Mouse (Mus musculus) myocyte (in vitro differentiated cells): ENCODE data around the gene Myh7. TPM values are rescaled to one million over a fixed set of nuclear protein-coding genes. Genes with fewer than 3 reads are reported as not detected.

Source experiments
- H3K27me3 ChIP-seq: one replicate; pipeline ENCODE4 v1.6.1; 2011; ENCODE audit not compliant: control insufficient read depth, insufficient read depth, insufficient read length
- H3K36me3 ChIP-seq: one replicate; pipeline ENCODE4 v1.6.1; 2011; ENCODE audit not compliant: control insufficient read depth, insufficient read depth
- H3K4me2 ChIP-seq: one replicate; pipeline ENCODE4 v1.6.1; 2011; ENCODE audit warnings: low read depth, control low read depth
- H3K4me3 ChIP-seq: one replicate; pipeline ENCODE4 v1.5.1; 2011; ENCODE audit warnings: mild to moderate bottlenecking, control low read depth, moderate library complexity
- H3K79me2 ChIP-seq: one replicate; pipeline ENCODE4 v1.6.1; 2011; ENCODE audit not compliant: control insufficient read depth, insufficient read depth
- H3ac ChIP-seq: one replicate; pipeline ENCODE4 v1.6.1; 2011; ENCODE audit not compliant: control insufficient read depth, insufficient read length
- CEBPB ChIP-seq: IDR thresholded peaks from 2 replicates; pipeline ENCODE4 v1.6.1; 2011; ENCODE audit warnings: mild to moderate bottlenecking, moderate library complexity; ENCODE audit not compliant: poor library complexity, insufficient read depth, severe bottlenecking
- E2F4 ChIP-seq: IDR thresholded peaks from one replicate; pipeline ENCODE4 v1.6.1; 2011; ENCODE audit warnings: mild to moderate bottlenecking, control low read depth, moderate library complexity; ENCODE audit not compliant: insufficient read depth
- MAX ChIP-seq: IDR thresholded peaks from one replicate; pipeline ENCODE4 v1.6.1; 2011; ENCODE audit warnings: low read depth, mild to moderate bottlenecking, control low read depth
- MYOD1 ChIP-seq, 3 experiments: IDR thresholded peaks; one replicate each; pipeline ENCODE4 v1.6.1; 2011; ENCODE audit warnings: control low read depth in 2 of 3, low read depth in 2 of 3, mild to moderate bottlenecking in 2 of 3, moderate library complexity in 1 of 3; ENCODE audit not compliant: insufficient read length in 2 of 3, control insufficient read depth in 1 of 3
- MYOG ChIP-seq, 3 experiments: IDR thresholded peaks; one replicate each; pipeline ENCODE4 v1.6.1; 2011; ENCODE audit warnings: control low read depth in 2 of 3, low read depth in 2 of 3, mild to moderate bottlenecking in 2 of 3; ENCODE audit not compliant: insufficient read length in 2 of 3, control insufficient read depth in 1 of 3, insufficient read depth in 1 of 3
- POLR2A ChIP-seq: IDR thresholded peaks from one replicate; pipeline ENCODE4 v1.6.1; 2011; ENCODE audit warnings: low read depth, mild to moderate bottlenecking, control low read depth, moderate library complexity; ENCODE audit not compliant: insufficient read length
- REST ChIP-seq: IDR thresholded peaks from one replicate; pipeline ENCODE4 v1.6.1; 2011; ENCODE audit warnings: mild to moderate bottlenecking, control low read depth, moderate library complexity; ENCODE audit not compliant: insufficient read depth, insufficient read length
- SRF ChIP-seq: IDR thresholded peaks from one replicate; pipeline ENCODE4 v1.6.1; 2011; ENCODE audit warnings: low read depth; ENCODE audit not compliant: control insufficient read depth, insufficient read length
- TCF12 ChIP-seq: IDR thresholded peaks from one replicate; pipeline ENCODE4 v1.6.1; 2011; ENCODE audit warnings: mild to moderate bottlenecking, control low read depth; ENCODE audit not compliant: poor library complexity, insufficient read depth, severe bottlenecking
- TCF3 ChIP-seq: IDR thresholded peaks from one replicate; pipeline ENCODE4 v1.6.1; 2011; ENCODE audit warnings: low read depth, control low read depth; ENCODE audit not compliant: insufficient read length
- USF1 ChIP-seq: IDR thresholded peaks from one replicate; pipeline ENCODE4 v1.6.1; 2011; ENCODE audit warnings: low read depth, mild to moderate bottlenecking, control low read depth, moderate library complexity
- polyA plus RNA-seq: library from polyadenylated mRNA; unstranded; fragments of >200 nt; fragmentation: generic; extraction: Trizol; gene quantifications from one replicate; pipeline ENCODE4 v1.2.1, GENCODE M21; 2012; ENCODE audit warnings: missing spikeins

The Myh7 gene
- polyA plus RNA-seq, 1 experiment, result 56.5 TPM

DNA sequence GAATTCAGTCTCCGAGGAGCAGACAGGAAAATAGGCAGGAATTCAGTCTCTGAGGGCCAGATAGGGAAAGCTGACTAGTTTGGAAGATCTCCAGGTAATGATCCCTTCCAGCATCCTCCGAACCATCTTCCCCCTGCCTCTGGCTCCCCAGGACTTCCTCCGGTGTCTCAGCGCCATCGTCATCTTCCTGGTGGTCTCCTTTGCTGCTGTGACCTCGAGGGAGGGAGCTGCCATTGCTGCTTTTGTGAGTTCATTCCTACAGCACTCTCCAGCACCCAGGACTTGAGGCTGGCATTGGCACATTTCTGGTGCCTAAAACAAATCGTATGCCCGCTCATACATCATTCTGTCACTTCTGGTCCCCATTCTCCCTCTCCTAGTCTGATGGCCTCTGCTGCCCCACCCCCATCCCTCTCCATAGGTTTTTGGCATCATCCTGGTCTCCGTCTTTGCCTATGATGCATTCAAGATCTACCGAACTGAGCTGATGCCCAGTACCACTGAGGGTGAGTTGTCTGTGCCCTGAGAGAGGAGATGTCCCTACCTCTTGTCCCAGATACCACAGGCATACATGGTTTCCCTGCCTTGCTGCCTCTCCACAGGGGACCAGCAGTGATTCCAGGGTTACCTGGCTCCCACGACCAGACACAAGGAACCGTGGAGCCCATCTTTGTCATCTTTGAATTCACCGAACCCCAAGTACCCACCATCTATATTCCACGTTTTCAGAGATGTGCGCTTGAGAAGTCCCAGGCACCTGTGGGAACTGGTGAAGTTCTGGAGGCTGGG, 55.8 kb downstream of the Myh7 start:
- Histone ChIP-seq H3K36me3 (no peaks in the 10 kb centered on the region), H3K4me3 (no peak overlapping the region), H3K4me2 (no peak overlapping the region), H3K79me2 (no peaks in the 10 kb centered on the region), H3ac (no peak overlapping the region), H3K27me3 (peaks cover 21% of the 10 kb centered on the region)
- TF ChIP-seq POLR2A, result no peak
- TF ChIP-seq TCF12, result no peak
- no peak for TF ChIP-seq USF1
- TF ChIP-seq MYOG (IDR thresholded peaks at IDR 0.05; ENCODE audit: control insufficient read depth in 1 of 3, insufficient read depth in 1 of 3, insufficient read length in 2 of 3, low read depth in 2 of 3), result no peak

GRCm38 (mm10) chr14:54937361-54938182, 56.9 kb downstream of the Myh7 start:
- Histone ChIP-seq H3K27me3 (peaks cover 21% of the 10 kb centered on the region), H3ac (no peak overlapping the region), H3K36me3 (no peaks in the 10 kb centered on the region), H3K4me2 (no peak overlapping the region), H3K79me2 (no peaks in the 10 kb centered on the region), H3K4me3 (no peak overlapping the region)
- no peak for TF ChIP-seq MYOD1 (IDR thresholded peaks at IDR 0.05; ENCODE audit: control insufficient read depth in 1 of 3, insufficient read length in 2 of 3, low read depth in 2 of 3)
- TF ChIP-seq USF1, result no peak
- no peak for TF ChIP-seq TCF12
- no peak for TF ChIP-seq SRF
- no peak for TF ChIP-seq MAX
- no peak for TF ChIP-seq CEBPB
- TF ChIP-seq E2F4, result no peak
- no peak for TF ChIP-seq TCF3
- TF ChIP-seq REST, result no peak
- no peak for TF ChIP-seq MYOG (IDR thresholded peaks at IDR 0.05; ENCODE audit: control insufficient read depth in 1 of 3, insufficient read depth in 1 of 3, insufficient read length in 2 of 3, low read depth in 2 of 3)

GRCm38 (mm10) chr14:54936831-54937160, 57.6 kb downstream of the Myh7 start:
- Histone ChIP-seq H3K27me3 (peaks cover 21% of the 10 kb centered on the region), H3K79me2 (no peaks in the 10 kb centered on the region), H3K4me3 (no peak overlapping the region), H3ac (no peak overlapping the region), H3K36me3 (no peaks in the 10 kb centered on the region), H3K4me2 (no peak overlapping the region)
- TF ChIP-seq SRF (no peak), MAX (no peak), USF1 (no peak), TCF3 (no peak), E2F4 (no peak), MYOD1 (IDR thresholded peaks at IDR 0.05; ENCODE audit: control insufficient read depth in 1 of 3, insufficient read length in 2 of 3, low read depth in 2 of 3) (no peak), MYOG (IDR thresholded peaks at IDR 0.05; ENCODE audit: control insufficient read depth in 1 of 3, insufficient read depth in 1 of 3, insufficient read length in 2 of 3, low read depth in 2 of 3) (no peak), TCF12 (no peak), CEBPB (no peak), POLR2A (no peak)

DNA sequence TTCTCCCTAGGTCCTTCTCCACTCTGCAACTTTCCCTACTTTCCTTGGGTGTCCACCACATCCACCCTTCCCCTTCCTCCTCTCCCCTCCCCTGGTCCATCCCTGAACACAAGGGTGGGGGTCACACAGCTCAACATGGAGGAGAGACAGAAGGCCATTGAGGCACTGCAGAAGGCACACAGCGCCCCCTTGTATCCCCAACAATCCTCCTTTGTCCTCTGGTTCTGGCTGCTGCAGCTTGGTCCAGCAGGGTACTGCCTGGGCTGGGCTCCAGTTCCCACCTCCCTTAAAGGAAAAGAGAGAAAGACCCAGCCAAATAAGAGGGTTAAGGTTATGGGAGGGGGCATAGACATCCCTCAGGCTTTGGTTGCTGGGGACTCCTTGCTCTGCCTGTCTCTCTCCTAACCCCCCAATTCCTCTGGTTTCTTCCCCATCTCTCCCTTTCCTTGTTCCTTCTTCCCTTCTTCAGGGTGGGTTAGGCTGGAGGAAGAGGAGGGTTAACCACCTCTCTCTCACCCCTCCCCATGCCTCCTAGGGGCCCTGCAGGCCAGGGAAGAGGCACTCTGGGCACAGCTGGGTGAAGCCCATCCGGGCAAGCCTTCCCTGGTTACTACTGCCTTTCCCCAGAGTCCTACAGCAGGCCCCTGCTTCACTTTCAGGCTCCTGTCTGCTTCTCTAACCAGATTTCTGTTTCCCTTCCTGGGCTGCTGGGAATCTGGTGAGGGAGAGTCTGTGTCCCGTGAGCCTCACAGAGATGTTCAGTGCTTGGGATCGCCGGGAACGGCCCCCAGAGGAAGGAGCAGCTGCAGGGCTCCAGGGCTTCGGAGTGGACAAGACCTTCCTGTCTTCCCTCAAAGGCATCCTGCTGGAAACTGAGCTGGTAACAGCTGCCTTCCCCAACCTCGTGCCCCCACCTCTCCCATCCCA, 58.3 kb downstream of the Myh7 start, which contains the start of gene Cmtm5:
TSS of gene Cmtm5 (plus strand) at position 358 of the 927 bp plus-strand sequence.
- no peak within 1 kb of the TSS for H3ac ChIP-seq
- H3K36me3 ChIP-seq, result no peaks in the 10 kb centered on the region
- H3K79me2 ChIP-seq, result no peaks in the 10 kb centered on the region
- peaks cover 21% of the 10 kb centered on the region for H3K27me3 ChIP-seq
- no peak for TF ChIP-seq POLR2A
- peak in 1 of 3 experiments; percentile 43 for TF ChIP-seq MYOG (IDR thresholded peaks at IDR 0.05; ENCODE audit: control insufficient read depth in 1 of 3, insufficient read depth in 1 of 3, insufficient read length in 2 of 3, low read depth in 2 of 3)
- H3K4me3 ChIP-seq, result no peak within 1 kb of the TSS
- no peak within 1 kb of the TSS for H3K4me2 ChIP-seq
